Mouse (Mus musculus) thymus, adult 2 months (tissue): Measurements from ENCODE around the gene Tomm6.

Experiments used
- CTCF ChIP-seq: fragments of 200-500 bp; IDR thresholded peaks from 2 replicates; pipeline ENCODE4 v1.5.1; 2012; ENCODE audit warnings: mild to moderate bottlenecking, control low read depth, low read length, moderate library complexity, borderline replicate concordance; ENCODE audit not compliant: control insufficient read depth, poor library complexity, insufficient read depth; ENCODE audit errors: extremely low read depth
- POLR2A ChIP-seq: fragments of 200-500 bp; IDR thresholded peaks from 2 replicates; pipeline ENCODE4 v1.6.1; 2012; ENCODE audit warnings: mild to moderate bottlenecking, low read length, control low read depth, moderate library complexity; ENCODE audit not compliant: control insufficient read depth, poor library complexity, insufficient read depth; ENCODE audit errors: extremely low read depth

- TF ChIP-seq POLR2A (no peak), CTCF (no peak)
Observed at GRCm38 (mm10) chr17:47694442-47694502, 6.1 kb upstream of the Tomm6 start, which contains the start of gene Gm21981.
